Mouse (Mus musculus): ENCODE measurements around the gene Slc4a5. TPM values are rescaled to one million over a fixed set of nuclear protein-coding genes. Genes with fewer than 3 reads are reported as not detected.

Gene Slc4a5
- polyA plus RNA-seq, 1 experiment from 2014 or later: 0.45 TPM

GRCm38 (mm10) chr6:83347916-83348315 is 128.3 kb downstream of the Slc4a5 start:
- H3K27ac ChIP-seq (ENCODE audit: low read depth, low read length): no peak overlapping the region
- ATAC-seq (ENCODE audit: low FRiP score, low TSS enrichment): no peak
- no peaks in the 10 kb centered on the region for H3K9me3 ChIP-seq (ENCODE audit: control insufficient read depth, low read length)
- peaks cover 7% of the 10 kb centered on the region; the same call in 1 of the 2 replicates for H3K4me1 ChIP-seq (ENCODE audit: control insufficient read depth, insufficient read depth, low read length)
- H3K27me3 ChIP-seq (ENCODE audit: control insufficient read depth, insufficient read depth, low read length): no peaks in the 10 kb centered on the region
- H3K9ac ChIP-seq (ENCODE audit: low read depth, low read length): no peak overlapping the region
- no peak overlapping the region for H3K4me2 ChIP-seq (replicated peaks; ENCODE audit: low read depth, low read length)
- 92% methylated on average over 3 of the region's 3 CpGs for WGBS
- no peak overlapping the region for H3K4me3 ChIP-seq (ENCODE audit: low read length)
- H3K36me3 ChIP-seq (ENCODE audit: control insufficient read depth, insufficient read depth, low read length): peaks cover 4% of the 10 kb centered on the region

- Histone ChIP-seq H3K27ac (ENCODE audit: low read depth, low read length) (no peak within 1 kb of the TSS), H3K36me3 (ENCODE audit: control insufficient read depth, insufficient read depth, low read length) (peaks cover 9% of the 10 kb centered on the region; the same call in 1 of the 2 replicates), H3K27me3 (ENCODE audit: control insufficient read depth, insufficient read depth, low read length) (no peaks in the 10 kb centered on the region), H3K9me3 (ENCODE audit: control insufficient read depth, low read length) (no peaks in the 10 kb centered on the region), H3K9ac (ENCODE audit: low read depth, low read length) (peak within 1 kb of the TSS; percentile 86), H3K4me2 (replicated peaks; ENCODE audit: low read depth, low read length) (peak within 1 kb of the TSS; percentile 80), H3K4me1 (ENCODE audit: control insufficient read depth, insufficient read depth, low read length) (peaks cover 7% of the 10 kb centered on the region; the same call in 1 of the 2 replicates), H3K4me3 (ENCODE audit: low read length) (peak within 1 kb of the TSS; percentile 89)
- WGBS: 29% methylated on average over 6 of the region's 6 CpGs
- peak; percentile 63 for ATAC-seq (ENCODE audit: low FRiP score, low TSS enrichment)
Measured at GRCm38 (mm10) chr6:83348873-83349272, 129.2 kb downstream of the Slc4a5 start, which contains the start of gene Bola3. TSS of gene Bola3 (plus strand) at chr6:83349147.

- Histone ChIP-seq H3K36me3 (ENCODE audit: control insufficient read depth, insufficient read depth, low read length) (peaks cover 13% of the 10 kb centered on the region; the same call in 1 of the 2 replicates), H3K9ac (ENCODE audit: low read depth, low read length) (peak overlapping the region; percentile 86), H3K4me3 (ENCODE audit: low read length) (peak overlapping the region; percentile 89), H3K27me3 (ENCODE audit: control insufficient read depth, insufficient read depth, low read length) (no peaks in the 10 kb centered on the region), H3K9me3 (ENCODE audit: control insufficient read depth, low read length) (no peaks in the 10 kb centered on the region), H3K4me1 (ENCODE audit: control insufficient read depth, insufficient read depth, low read length) (peaks cover 7% of the 10 kb centered on the region; the same call in 1 of the 2 replicates), H3K27ac (ENCODE audit: low read depth, low read length) (no peak overlapping the region), H3K4me2 (replicated peaks; ENCODE audit: low read depth, low read length) (peak overlapping the region; percentile 80)
- under 1% methylated on average over 53 of the region's 53 CpGs for WGBS
- ATAC-seq (ENCODE audit: low FRiP score, low TSS enrichment): peak; percentile 96
Measured at GRCm38 (mm10) chr6:83349274-83349958, 129.8 kb downstream of the Slc4a5 start.

- no peak for ATAC-seq (ENCODE audit: low FRiP score, low TSS enrichment)
- WGBS: 84% methylated on average over 7 of the region's 7 CpGs
- H3K9me3 ChIP-seq (ENCODE audit: control insufficient read depth, low read length): no peaks in the 10 kb centered on the region
Measured at GRCm38 (mm10) chr6:83350172-83350571, 130.5 kb downstream of the Slc4a5 start.

GRCm38 (mm10) chr6:83350851-83351405 is 131.3 kb downstream of the Slc4a5 start:
- no peak for ATAC-seq (ENCODE audit: low FRiP score, low TSS enrichment)
- no peak overlapping the region for H3K4me2 ChIP-seq (replicated peaks; ENCODE audit: low read depth, low read length)
- 92% methylated on average over 16 of the region's 16 CpGs for WGBS

More at GRCm38 (mm10) chr6:83350172-83350571, 130.5 kb downstream of the Slc4a5 start:
- H3K9ac ChIP-seq (ENCODE audit: low read depth, low read length): peak overlapping the region; percentile 86
- peaks cover 7% of the 10 kb centered on the region; the same call in 1 of the 2 replicates for H3K4me1 ChIP-seq (ENCODE audit: control insufficient read depth, insufficient read depth, low read length)
- peaks cover 21% of the 10 kb centered on the region for H3K36me3 ChIP-seq (ENCODE audit: control insufficient read depth, insufficient read depth, low read length)
- no peak overlapping the region for H3K27ac ChIP-seq (ENCODE audit: low read depth, low read length)
- H3K4me2 ChIP-seq (replicated peaks; ENCODE audit: low read depth, low read length): peak overlapping the region; percentile 80
- H3K4me3 ChIP-seq (ENCODE audit: low read length): peak overlapping the region; percentile 89
- H3K27me3 ChIP-seq (ENCODE audit: control insufficient read depth, insufficient read depth, low read length): no peaks in the 10 kb centered on the region

GRCm38 (mm10) chr6:83351490-83352160 is 132.0 kb downstream of the Slc4a5 start:
- H3K9me3 ChIP-seq (ENCODE audit: control insufficient read depth, low read length): no peaks in the 10 kb centered on the region
- peaks cover 7% of the 10 kb centered on the region; the same call in 1 of the 2 replicates for H3K4me1 ChIP-seq (ENCODE audit: control insufficient read depth, insufficient read depth, low read length)
- peaks cover 25% of the 10 kb centered on the region for H3K36me3 ChIP-seq (ENCODE audit: control insufficient read depth, insufficient read depth, low read length)
- H3K9ac ChIP-seq (ENCODE audit: low read depth, low read length): no peak overlapping the region
- no peak overlapping the region for H3K27ac ChIP-seq (ENCODE audit: low read depth, low read length)
- H3K4me2 ChIP-seq (replicated peaks; ENCODE audit: low read depth, low read length): no peak overlapping the region
- ATAC-seq (ENCODE audit: low FRiP score, low TSS enrichment): no peak
- no peak overlapping the region for H3K4me3 ChIP-seq (ENCODE audit: low read length)
- WGBS: 83% methylated on average over 7 of the region's 7 CpGs
- no peaks in the 10 kb centered on the region for H3K27me3 ChIP-seq (ENCODE audit: control insufficient read depth, insufficient read depth, low read length)

More at GRCm38 (mm10) chr6:83350851-83351405, 131.3 kb downstream of the Slc4a5 start:
- no peak overlapping the region for H3K27ac ChIP-seq (ENCODE audit: low read depth, low read length)
- H3K36me3 ChIP-seq (ENCODE audit: control insufficient read depth, insufficient read depth, low read length): peaks cover 25% of the 10 kb centered on the region
- H3K9ac ChIP-seq (ENCODE audit: low read depth, low read length): no peak overlapping the region; the same call in 1 of the 2 replicates
- H3K4me1 ChIP-seq (ENCODE audit: control insufficient read depth, insufficient read depth, low read length): peaks cover 7% of the 10 kb centered on the region; the same call in 1 of the 2 replicates
- H3K4me3 ChIP-seq (ENCODE audit: low read length): no peak overlapping the region
- no peaks in the 10 kb centered on the region for H3K27me3 ChIP-seq (ENCODE audit: control insufficient read depth, insufficient read depth, low read length)
- no peaks in the 10 kb centered on the region for H3K9me3 ChIP-seq (ENCODE audit: control insufficient read depth, low read length)

GRCm38 (mm10) chr6:83352666-83353410 is 133.2 kb downstream of the Slc4a5 start:
- Histone ChIP-seq H3K9ac (ENCODE audit: low read depth, low read length) (no peak overlapping the region), H3K27me3 (ENCODE audit: control insufficient read depth, insufficient read depth, low read length) (no peaks in the 10 kb centered on the region), H3K9me3 (ENCODE audit: control insufficient read depth, low read length) (no peaks in the 10 kb centered on the region), H3K4me1 (ENCODE audit: control insufficient read depth, insufficient read depth, low read length) (peaks cover 7% of the 10 kb centered on the region; the same call in 1 of the 2 replicates), H3K36me3 (ENCODE audit: control insufficient read depth, insufficient read depth, low read length) (peaks cover 36% of the 10 kb centered on the region), H3K4me3 (ENCODE audit: low read length) (no peak overlapping the region), H3K4me2 (replicated peaks; ENCODE audit: low read depth, low read length) (no peak overlapping the region), H3K27ac (ENCODE audit: low read depth, low read length) (no peak overlapping the region)
- ATAC-seq (ENCODE audit: low FRiP score, low TSS enrichment): no peak
- WGBS: 94% methylated on average over 24 of the region's 24 CpGs

All from kidney, embryonic 14.5 days (tissue).